Mouse (Mus musculus) inflammation-experienced regulatory T-cells, adult 6 months (primary cell): ENCODE measurements around the gene Srarp. TPM values are rescaled to one million over a fixed set of nuclear protein-coding genes. Genes with fewer than 3 reads are reported as not detected.

ENCODE experiments used
- ATAC-seq: one replicate; pipeline ENCODE4 v1.8.0; 2017
- polyA plus RNA-seq, 3 experiments: library from polyadenylated mRNA; unstranded; fragments of 100-300 nt; shearing (Covaris generic); gene quantifications; one replicate each; pipeline ENCODE4 v1.2.1; 2017

Srarp gene
- polyA plus RNA-seq, 3 experiments from 2014 or later = not detected

DNA sequence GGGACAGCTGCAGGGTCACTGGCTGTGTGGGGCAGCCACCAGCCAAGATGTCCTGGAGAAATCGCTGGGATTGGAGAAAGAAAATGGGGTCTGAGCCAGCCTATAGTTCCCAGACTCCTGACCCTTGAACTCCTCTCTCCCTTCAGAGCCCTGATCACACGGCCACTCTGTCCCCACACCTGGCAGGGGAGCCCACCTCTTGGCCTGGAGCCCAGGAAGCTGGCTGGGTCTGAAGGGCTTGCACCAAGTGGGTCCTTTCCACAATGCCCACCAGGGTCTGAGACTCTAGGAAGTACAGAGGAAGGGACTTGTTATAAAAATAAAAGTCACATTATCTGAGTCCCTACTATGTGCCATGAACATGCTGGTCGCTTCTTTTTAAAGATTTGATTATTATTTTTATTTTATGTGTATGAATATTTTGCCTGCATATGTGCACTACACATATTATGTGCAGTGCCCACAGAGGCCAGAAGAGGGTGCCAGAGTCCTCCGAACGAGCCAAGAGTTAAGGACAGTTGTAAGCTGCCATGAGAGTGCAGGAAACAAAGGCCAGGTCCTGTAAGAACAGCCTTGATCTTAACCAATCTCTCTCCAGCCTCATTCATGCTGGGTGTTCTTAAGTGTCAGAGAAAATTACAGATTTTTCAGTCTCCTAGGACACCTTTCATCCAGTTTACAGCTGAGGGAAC, 48.7 kb downstream of the Srarp start:
- peak; percentile 67 for ATAC-seq

- no peak for ATAC-seq
These were observed 49.8 kb downstream of the Srarp start for GRCm38 (mm10) chr4:141386150-141386549.

- ATAC-seq = peak; percentile 28
These were observed 50.6 kb downstream of the Srarp start for GRCm38 (mm10) chr4:141385275-141385674.

Other genes with a start within 250 kb of the Srarp start
- 1 to 10 TPM; 1.7 to 6.1 (median 3.3) TPM for gene Rsg1, start 222.1 kb downstream of the Srarp start, polyA plus RNA-seq
- gene Arhgef19, start 196.6 kb downstream of the Srarp start, polyA plus RNA-seq = not detected
- gene Epha2, start 134.9 kb downstream of the Srarp start, polyA plus RNA-seq = not detected
- gene Fam131c, start 67.9 kb downstream of the Srarp start, polyA plus RNA-seq = not detected
- gene Clcnka, start 37.4 kb downstream of the Srarp start, polyA plus RNA-seq = not detected
- gene Clcnkb, start 20.1 kb downstream of the Srarp start, polyA plus RNA-seq = not detected
- not detected for gene Hspb7, start 15.3 kb downstream of the Srarp start, polyA plus RNA-seq
- gene Zbtb17, start 8.5 kb upstream of the Srarp start, polyA plus RNA-seq = 10 to 100 TPM; 12.6 to 16.9 (median 14.1) TPM
- 10 to 100 TPM in 2 of 3 experiments, 1 to 10 TPM in 1; 8.6 to 17.1 (median 14.3) TPM for gene Spen, start 102.5 kb upstream of the Srarp start, polyA plus RNA-seq
- under 1 TPM in 1 of 3 experiments, not detected in 2; 0.43 TPM for gene Fblim1, start 170.0 kb upstream of the Srarp start, polyA plus RNA-seq
- gene Tmem82, start 182.5 kb upstream of the Srarp start, polyA plus RNA-seq = under 1 TPM in 1 of 3 experiments, not detected in 2; 0.78 TPM
- gene Slc25a34, start 187.7 kb upstream of the Srarp start, polyA plus RNA-seq = under 1 TPM in 1 of 3 experiments, not detected in 2; 0.13 TPM
- 1 to 10 TPM; 3.6 to 4.5 (median 4.2) TPM for gene Plekhm2, start 228.8 kb upstream of the Srarp start, polyA plus RNA-seq
- not detected for gene Rsc1a1, start 249.5 kb upstream of the Srarp start, polyA plus RNA-seq